Mouse (Mus musculus) thymus, adult 2 months (tissue): ENCODE results near the gene Fam162a. TPM values are rescaled to one million over a fixed set of nuclear protein-coding genes. Genes with fewer than 3 reads are reported as not detected.
A peak's percentile ranks its signal among the peaks of the same experiment; 100 is the strongest.
"Not testable (repeated sequence)": the region's sequence is repeated elsewhere in the genome, so short reads cannot be mapped to it uniquely, and the experiment has no call there.

Experiments
- DNase-seq: peaks from one replicate; pipeline ENCODE4 v3.0.0; 2021
- H3K27ac ChIP-seq: fragments of 200-500 bp; 2 replicates; pipeline ENCODE4 v1.5.1; 2012; ENCODE audit warnings: low read length, control low read depth; ENCODE audit not compliant: control insufficient read depth, insufficient read depth
- H3K27me3 ChIP-seq: fragments of 200-500 bp; 2 replicates; pipeline ENCODE4 v1.6.1; 2012; ENCODE audit warnings: mild to moderate bottlenecking, low read length, moderate library complexity, mixed read lengths; ENCODE audit not compliant: control insufficient read depth, insufficient read depth
- H3K36me3 ChIP-seq: fragments of 200-500 bp; 2 replicates; pipeline ENCODE4 v1.6.1; 2012; ENCODE audit warnings: mild to moderate bottlenecking, low read length, moderate library complexity; ENCODE audit not compliant: control insufficient read depth, insufficient read depth
- H3K4me1 ChIP-seq: fragments of 200-500 bp; replicated peaks from 2 replicates; pipeline ENCODE4 v1.6.1; 2012; ENCODE audit warnings: low read length; ENCODE audit not compliant: control insufficient read depth, insufficient read depth
- H3K4me3 ChIP-seq: fragments of 200-500 bp; 2 replicates; pipeline ENCODE4 v1.5.1; 2012; ENCODE audit warnings: mild to moderate bottlenecking, low read length, control low read depth, moderate library complexity; ENCODE audit not compliant: control insufficient read depth, insufficient read depth
- CTCF ChIP-seq: fragments of 200-500 bp; IDR thresholded peaks from 2 replicates; pipeline ENCODE4 v1.5.1; 2012; ENCODE audit warnings: mild to moderate bottlenecking, control low read depth, low read length, moderate library complexity, borderline replicate concordance; ENCODE audit not compliant: control insufficient read depth, poor library complexity, insufficient read depth; ENCODE audit errors: extremely low read depth
- POLR2A ChIP-seq: fragments of 200-500 bp; IDR thresholded peaks from 2 replicates; pipeline ENCODE4 v1.6.1; 2012; ENCODE audit warnings: mild to moderate bottlenecking, low read length, control low read depth, moderate library complexity; ENCODE audit not compliant: control insufficient read depth, poor library complexity, insufficient read depth; ENCODE audit errors: extremely low read depth
- WGBS: fragments of 180-500 bp; shearing (Covaris S2); methylation state at CpG from one replicate; pipeline ENCODE4 v1.1.7; 2018; 5-methylcytosine and 5-hydroxymethylcytosine counted together
- polyA plus RNA-seq: library from polyadenylated mRNA; depleted of rRNA; stranded (reverse); fragments of >200 nt; gene quantifications from 2 replicates; pipeline ENCODE4 v1.2.3, GENCODE M21; 2012; rRNA removed

Fam162a gene
- polyA plus RNA-seq, 1 experiment: 25.3 TPM

DNA sequence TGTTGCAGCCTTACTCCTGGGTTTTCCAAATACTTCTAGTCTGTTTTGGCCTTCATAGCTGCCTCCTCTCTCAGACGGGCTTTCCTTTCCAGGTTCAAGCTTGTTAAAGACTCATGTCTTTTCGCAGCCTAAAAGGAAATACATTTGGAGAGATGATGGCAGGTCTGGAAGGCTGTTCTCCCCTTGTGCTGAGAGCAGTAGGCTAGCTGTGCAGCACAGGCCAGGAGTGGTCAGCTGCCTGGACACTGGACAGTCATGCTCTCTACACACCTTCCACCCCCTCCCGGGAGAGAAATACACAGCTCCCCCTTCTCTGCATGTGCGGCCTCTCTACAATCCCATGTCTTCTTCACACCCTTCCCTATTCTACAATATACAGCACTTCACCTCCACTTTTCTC is 27.4 kb downstream of the Fam162a start:
- peaks cover 6% of the 10 kb centered on the region for H3K36me3 ChIP-seq
- peaks cover 4% of the 10 kb centered on the region for H3K4me1 ChIP-seq
- H3K27me3 ChIP-seq: no peaks in the 10 kb centered on the region
- no peak for TF ChIP-seq CTCF
- TF ChIP-seq POLR2A: no peak
- no peak for DNase-seq
- H3K4me3 ChIP-seq: no peak overlapping the region
- 95% methylated on average over 4 of the region's 4 CpGs for WGBS
- no peak overlapping the region for H3K27ac ChIP-seq

DNA sequence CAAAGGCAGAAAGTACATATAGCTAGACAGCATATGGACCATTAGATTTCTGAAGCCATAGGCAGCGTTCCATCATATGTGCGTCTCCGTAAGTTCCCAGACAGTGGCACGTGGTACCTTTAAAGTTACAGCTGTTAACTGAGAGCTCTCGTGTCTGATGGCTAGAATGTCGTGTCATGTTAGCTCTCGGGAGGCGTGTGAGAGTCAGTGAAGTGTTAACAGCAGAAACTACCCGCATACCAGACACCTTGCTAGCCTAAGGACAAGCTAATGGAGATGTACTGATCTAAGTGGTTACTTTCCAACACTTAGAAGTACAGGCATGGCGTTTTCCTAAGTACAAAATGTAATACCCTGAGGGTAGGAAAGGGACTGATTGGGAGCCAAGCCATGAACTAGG is 28.3 kb downstream of the Fam162a start:
- Histone ChIP-seq H3K27me3 (no peaks in the 10 kb centered on the region), H3K4me1 (peaks cover 4% of the 10 kb centered on the region), H3K27ac (no peak overlapping the region), H3K4me3 (no peak overlapping the region), H3K36me3 (no peaks in the 10 kb centered on the region)
- WGBS: 94% methylated on average over 10 of the region's 10 CpGs
- no peak for DNase-seq
- TF ChIP-seq POLR2A: no peak
- TF ChIP-seq CTCF: no peak

DNA sequence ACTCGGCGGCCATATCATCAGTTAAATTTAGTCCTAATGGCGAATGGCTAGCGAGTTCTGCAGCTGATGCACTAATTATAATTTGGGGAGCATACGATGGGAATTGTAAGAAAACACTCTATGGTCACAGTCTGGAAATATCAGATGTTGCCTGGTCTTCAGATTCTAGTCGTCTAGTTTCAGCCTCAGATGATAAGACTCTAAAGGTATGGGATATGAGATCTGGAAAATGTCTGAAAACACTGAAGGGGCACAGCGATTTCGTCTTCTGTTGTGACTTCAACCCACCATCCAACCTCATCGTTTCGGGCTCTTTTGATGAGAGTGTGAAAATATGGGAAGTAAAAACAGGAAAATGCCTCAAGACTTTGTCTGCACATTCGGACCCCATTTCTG is 29.8 kb downstream of the Fam162a start:
- TF ChIP-seq CTCF (no peak), POLR2A (no peak)

DNA sequence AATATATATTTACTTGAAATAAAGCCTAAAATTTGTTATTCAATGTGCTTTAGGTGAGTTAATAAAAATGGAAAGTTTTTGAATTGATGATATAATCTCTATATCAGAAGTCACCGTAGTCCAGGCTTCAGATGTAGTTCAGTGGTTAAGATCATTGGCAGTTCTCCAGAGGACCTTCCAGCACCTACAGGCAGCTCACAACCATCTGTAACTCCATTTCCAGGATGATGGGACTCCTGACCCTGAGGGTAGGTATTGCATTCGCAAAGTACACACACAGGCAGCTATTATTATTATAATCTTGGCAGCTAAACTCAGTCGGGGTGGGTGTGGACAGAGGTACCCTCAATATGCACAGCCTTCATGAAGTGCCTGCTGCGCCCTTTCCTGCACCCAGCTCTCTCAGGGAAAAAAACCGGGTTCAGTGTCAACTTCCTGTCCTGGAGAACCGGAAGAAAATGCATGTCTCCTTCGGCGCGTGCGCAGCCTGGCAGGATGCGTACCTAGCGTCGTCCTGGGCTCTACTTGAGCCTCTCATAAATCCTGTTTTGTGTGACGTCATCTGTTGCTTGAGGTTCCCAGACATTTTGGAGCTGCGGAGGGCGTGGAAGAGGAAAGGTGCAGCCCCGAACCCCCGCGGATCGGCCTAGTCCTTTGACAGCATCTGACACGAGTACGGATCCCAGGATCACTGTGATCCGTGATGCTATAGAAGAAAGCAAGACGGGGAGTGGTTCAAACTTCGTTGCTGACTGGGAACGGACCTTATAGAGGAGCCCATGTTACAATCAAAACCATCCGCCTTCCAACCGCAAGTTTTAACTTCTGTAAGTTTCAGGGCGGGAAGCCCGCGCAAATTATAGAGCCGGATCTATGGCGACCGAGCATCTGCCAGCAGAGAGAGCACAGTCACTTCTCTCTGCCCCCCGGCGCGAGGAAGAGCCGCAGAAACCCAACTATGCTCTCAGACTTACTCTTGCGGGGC is 30.5 kb downstream of the Fam162a start, which contains the start of gene Wdr5b:
Wdr5b (plus strand) TSS at position 551 of the 985 bp plus-strand sequence.
- Histone ChIP-seq H3K36me3 (no peaks in the 10 kb centered on the region), H3K4me3 (peak within 1 kb of the TSS; percentile 77), H3K4me1 (peaks cover 4% of the 10 kb centered on the region), H3K27me3 (no peaks in the 10 kb centered on the region), H3K27ac (peak within 1 kb of the TSS; percentile 36)
- WGBS: under 1% methylated on average over 39 of the region's 39 CpGs
- peak; percentile 89 for DNase-seq
- TF ChIP-seq POLR2A (peak; percentile 42; the same call in 1 of the 2 replicates), CTCF (0 out of 2 replicates have a peak, but pooled peaks have one; percentile 27)

More for the DNA sequence above, 29.8 kb downstream of the Fam162a start:
- no peaks in the 10 kb centered on the region for H3K36me3 ChIP-seq
- peak overlapping the region; percentile 36 for H3K27ac ChIP-seq
- WGBS: 12% methylated on average over 11 of the region's 11 CpGs
- H3K4me3 ChIP-seq: peak overlapping the region; percentile 77
- H3K4me1 ChIP-seq: peaks cover 4% of the 10 kb centered on the region
- H3K27me3 ChIP-seq: no peaks in the 10 kb centered on the region
- DNase-seq: no peak

DNA sequence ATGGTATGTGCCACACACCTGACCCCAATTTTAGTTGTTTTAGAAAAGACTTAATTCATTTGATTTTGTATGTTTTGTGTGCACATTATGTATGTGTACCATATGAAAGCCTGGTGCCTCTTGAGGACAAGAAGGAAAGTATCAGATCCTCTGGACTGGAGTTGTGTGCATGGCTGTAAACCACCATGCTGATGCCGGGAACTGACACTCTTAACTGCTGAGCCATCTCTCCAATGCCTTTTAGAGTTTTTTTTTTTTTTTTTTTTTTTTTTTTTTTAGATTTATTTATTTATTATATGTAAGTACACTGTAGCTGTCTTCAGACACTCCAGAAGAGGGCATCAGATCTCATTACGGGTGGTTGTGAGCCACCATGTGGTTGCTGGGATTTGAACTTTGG is 43.3 kb downstream of the Fam162a start:
- not testable (repeated sequence) for H3K4me1 ChIP-seq, H3K27ac ChIP-seq, H3K4me3 ChIP-seq, DNase-seq, H3K27me3 ChIP-seq
- 98% methylated on average over 2 of the region's 2 CpGs for WGBS
- H3K36me3 ChIP-seq: peaks cover 28% of the 10 kb centered on the region

DNA sequence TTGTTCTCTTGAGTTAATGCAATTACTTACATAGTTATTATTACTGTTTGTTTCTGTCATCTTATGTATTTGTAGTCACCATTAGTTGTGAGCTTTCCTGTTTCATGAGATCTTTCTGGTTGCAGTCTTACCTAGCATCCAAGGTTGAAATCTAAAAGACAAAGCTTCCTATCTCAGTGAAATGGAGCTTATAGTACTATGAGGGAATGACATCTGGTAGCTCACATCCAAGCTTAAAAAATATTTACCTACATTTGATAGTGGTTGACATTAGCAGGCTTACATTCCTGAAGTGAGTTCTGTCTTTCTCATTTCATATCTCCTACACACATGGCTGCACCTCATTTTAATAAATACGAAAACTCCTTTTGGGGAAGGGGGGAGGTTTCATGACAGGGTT is 55.1 kb downstream of the Fam162a start:
- Histone ChIP-seq H3K27me3 (no peaks in the 10 kb centered on the region), H3K27ac (no peak overlapping the region), H3K4me1 (no peaks in the 10 kb centered on the region), H3K36me3 (peaks cover 30% of the 10 kb centered on the region), H3K4me3 (no peak overlapping the region)
- WGBS: 100% methylated on average over 1 of the region's 1 CpGs
- TF ChIP-seq POLR2A (no peak), CTCF (no peak)
- DNase-seq: no peak

DNA sequence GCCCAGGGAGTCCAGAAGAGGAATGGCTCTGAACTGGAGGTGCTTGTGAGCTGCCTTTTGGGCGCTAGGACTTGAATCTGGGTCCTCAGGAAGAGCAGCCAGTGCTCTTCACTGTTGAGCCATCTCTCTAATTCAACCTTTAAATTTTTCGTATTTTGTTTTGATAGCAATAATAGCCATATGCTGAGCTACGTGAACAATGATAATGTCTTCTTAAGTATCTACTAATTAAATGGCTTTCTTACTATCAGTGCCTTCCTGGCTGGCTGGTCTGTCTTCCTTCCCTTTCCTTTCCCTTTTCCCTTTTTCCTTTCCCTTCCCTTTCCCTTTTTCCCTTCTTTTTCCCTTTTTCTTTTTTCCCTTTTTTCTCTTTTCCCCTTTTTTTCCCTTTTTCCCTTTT is 63.0 kb downstream of the Fam162a start:
- H3K27me3 ChIP-seq: no peaks in the 10 kb centered on the region
- no peak for TF ChIP-seq POLR2A
- no peak for TF ChIP-seq CTCF
- H3K4me1 ChIP-seq: no peaks in the 10 kb centered on the region
- WGBS: 98% methylated on average over 3 of the region's 3 CpGs
- no peak for DNase-seq
- H3K4me3 ChIP-seq: no peak overlapping the region
- H3K36me3 ChIP-seq: peaks cover 12% of the 10 kb centered on the region
- no peak overlapping the region for H3K27ac ChIP-seq

DNA sequence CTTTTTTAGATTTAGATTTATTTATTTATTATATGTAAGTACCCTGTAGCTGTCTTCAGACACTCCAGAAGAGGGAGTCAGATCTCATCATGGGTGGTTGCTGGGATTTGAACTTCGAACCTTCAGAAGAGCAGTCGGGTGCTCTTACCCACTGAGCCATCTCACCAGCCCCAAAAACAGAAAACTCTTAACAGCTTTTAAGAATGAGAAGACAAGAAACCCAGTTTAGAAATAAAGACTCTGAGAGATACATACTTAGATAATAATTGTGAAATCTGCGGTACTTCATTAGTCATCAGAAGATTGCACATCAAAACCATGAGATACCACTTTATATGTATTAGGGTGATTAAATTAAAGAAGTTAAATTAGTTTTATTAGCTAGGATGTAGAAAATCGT is 72.5 kb downstream of the Fam162a start:
- not testable (repeated sequence) for H3K4me1 ChIP-seq, H3K27me3 ChIP-seq, DNase-seq, H3K4me3 ChIP-seq, H3K27ac ChIP-seq
- WGBS: 96% methylated on average over 4 of the region's 4 CpGs
- peaks cover 14% of the 10 kb centered on the region; the same call in 1 of the 2 replicates for H3K36me3 ChIP-seq

Other genes with a start within 250 kb of the Fam162a start
- gene Parp14, start 200.1 kb downstream of the Fam162a start, polyA plus RNA-seq: 9.3 and 10.5 TPM in 2 replicates
- gene Parp9, start 133.1 kb downstream of the Fam162a start, polyA plus RNA-seq: 13.5 and 14.8 TPM in 2 replicates
- gene Dtx3l, start 132.4 kb downstream of the Fam162a start, polyA plus RNA-seq: 20.6 and 20.9 TPM in 2 replicates
- gene Kpna1, start 92.8 kb downstream of the Fam162a start, polyA plus RNA-seq: 9.4 and 10.3 TPM in 2 replicates
- 3.2 and 3.6 TPM in 2 replicates for gene Wdr5b, start 30.4 kb downstream of the Fam162a start, polyA plus RNA-seq
- gene Ccdc58, start 91 bp upstream of the Fam162a start, polyA plus RNA-seq: 7.2 and 7.6 TPM in 2 replicates
- gene Csta1, start 59.6 kb upstream of the Fam162a start, polyA plus RNA-seq: not detected in 2 replicates
- gene Stfa2l1, start 85.2 kb upstream of the Fam162a start, polyA plus RNA-seq: not detected in 2 replicates
- not detected in 2 replicates for gene Gm5483, start 112.6 kb upstream of the Fam162a start, polyA plus RNA-seq
- gene Gm5416, start 138.8 kb upstream of the Fam162a start, polyA plus RNA-seq: not detected in 2 replicates
- 0.31 TPM in 1 of 2 replicates, not detected in the other for gene 2010005H15Rik, start 149.9 kb upstream of the Fam162a start, polyA plus RNA-seq
- not detected in 2 replicates for gene Stfa1, start 205.4 kb upstream of the Fam162a start, polyA plus RNA-seq